Mouse (Mus musculus) liver, embryonic 15.5 days (tissue): ENCODE measurements around the gene Cacng5. TPM values are rescaled to one million over a fixed set of nuclear protein-coding genes. Genes with fewer than 3 reads are reported as not detected.

Source experiments
- ATAC-seq: fragments of 200-750 bp; cut with Nextera tagmentation; 2 replicates; pipeline ENCODE4 v1.8.0; 2017; ENCODE audit warnings: moderate number of reproducible peaks, mild to moderate bottlenecking, moderate library complexity; ENCODE audit not compliant: insufficient read depth
- H3K27ac ChIP-seq: fragments of 300-500 bp; sonication (generic); replicated peaks from 2 replicates; pipeline ENCODE4 v1.5.1; 2015; ENCODE audit warnings: mild to moderate bottlenecking, inconsistent platforms
- H3K27me3 ChIP-seq: fragments of 300-500 bp; sonication (generic); 2 replicates; pipeline ENCODE4 v1.6.1; 2015; ENCODE audit warnings: mild to moderate bottlenecking, inconsistent platforms
- H3K36me3 ChIP-seq: fragments of 300-500 bp; sonication (generic); replicated peaks from 2 replicates; pipeline ENCODE4 v1.6.1; 2015; ENCODE audit warnings: moderate library complexity, mild to moderate bottlenecking, inconsistent platforms
- H3K4me1 ChIP-seq: fragments of 300-500 bp; sonication (generic); replicated peaks from 2 replicates; pipeline ENCODE4 v1.6.1; 2015; ENCODE audit warnings: inconsistent platforms
- H3K4me2 ChIP-seq: fragments of 300-500 bp; sonication (generic); 2 replicates; pipeline ENCODE4 v1.6.1; 2015; ENCODE audit warnings: moderate library complexity, mild to moderate bottlenecking, inconsistent platforms
- H3K4me3 ChIP-seq: fragments of 300-500 bp; sonication (generic); replicated peaks from 2 replicates; pipeline ENCODE4 v1.5.1; 2015; ENCODE audit warnings: mild to moderate bottlenecking, inconsistent platforms
- H3K9ac ChIP-seq: fragments of 300-500 bp; sonication (generic); 2 replicates; pipeline ENCODE4 v1.6.1; 2015; ENCODE audit warnings: moderate library complexity, mild to moderate bottlenecking, inconsistent platforms
- H3K9me3 ChIP-seq: fragments of 300-500 bp; sonication (generic); replicated peaks from 2 replicates; pipeline ENCODE4 v1.6.1; 2016; ENCODE audit warnings: inconsistent platforms
- WGBS: fragments of 180-500 bp; shearing (Covaris S2); methylation state at CpG from one replicate; pipeline ENCODE4 v1.1.7; 2015; ENCODE audit warnings: mixed read lengths; ENCODE audit not compliant: insufficient replicate concordance; 5-methylcytosine and 5-hydroxymethylcytosine counted together
- polyA plus RNA-seq: library from polyadenylated mRNA; unstranded; fragments of >200 nt; fragmentation: Nextera tagmentation; extraction: Ambion mirVana; gene quantifications from 2 replicates; pipeline ENCODE4 v1.2.1, GENCODE M21; 2015

Gene Cacng5
- 0.03 TPM in 1 of 2 replicates, not detected in the other for polyA plus RNA-seq

- no peaks in the 10 kb centered on the region for H3K36me3 ChIP-seq
- no peaks in the 10 kb centered on the region for H3K9me3 ChIP-seq
- peak within 1 kb of the TSS; percentile 50 for H3K4me2 ChIP-seq
- no peak within 1 kb of the TSS for H3K4me3 ChIP-seq
- WGBS = 9% methylated on average over 36 of the region's 36 CpGs
- no peaks in the 10 kb centered on the region for H3K4me1 ChIP-seq
- no peak for ATAC-seq
- H3K9ac ChIP-seq = no peak within 1 kb of the TSS
- H3K27ac ChIP-seq = no peak within 1 kb of the TSS
- H3K27me3 ChIP-seq = peaks cover 30% of the 10 kb centered on the region
These were observed at the start of gene Cacng5 for GRCm38 (mm10) chr11:107914634-107915226. TSS of gene Cacng5 (minus strand) at chr11:107915055.

GRCm38 (mm10) chr11:107957566-107958350 lies 42.9 kb upstream of the Cacng5 start:
- H3K4me3 ChIP-seq = no peak overlapping the region
- H3K36me3 ChIP-seq = 0 out of 2 replicates have a peak, but pooled peaks cover 9% of the 10 kb centered on the region
- no peaks in the 10 kb centered on the region for H3K4me1 ChIP-seq
- H3K27ac ChIP-seq = no peak overlapping the region
- no peaks in the 10 kb centered on the region for H3K9me3 ChIP-seq
- 72% methylated on average over 13 of the region's 13 CpGs for WGBS
- no peak overlapping the region for H3K9ac ChIP-seq
- ATAC-seq = no peak
- H3K27me3 ChIP-seq = no peaks in the 10 kb centered on the region
- H3K4me2 ChIP-seq = no peak overlapping the region

- Histone ChIP-seq H3K27ac (no peak overlapping the region), H3K9me3 (no peaks in the 10 kb centered on the region), H3K4me2 (no peak overlapping the region), H3K27me3 (no peaks in the 10 kb centered on the region), H3K4me1 (no peaks in the 10 kb centered on the region), H3K9ac (no peak overlapping the region), H3K36me3 (0 out of 2 replicates have a peak, but pooled peaks cover 7% of the 10 kb centered on the region), H3K4me3 (no peak overlapping the region)
- 67% methylated on average over 10 of the region's 10 CpGs for WGBS
- ATAC-seq = no peak
These were observed 40.6 kb upstream of the Cacng5 start for GRCm38 (mm10) chr11:107955191-107956062.

GRCm38 (mm10) chr11:107951431-107951830 lies 36.6 kb upstream of the Cacng5 start:
- H3K27me3 ChIP-seq = no peaks in the 10 kb centered on the region
- H3K27ac ChIP-seq = no peak overlapping the region
- H3K36me3 ChIP-seq = no peaks in the 10 kb centered on the region
- no peak overlapping the region for H3K9ac ChIP-seq
- H3K9me3 ChIP-seq = no peaks in the 10 kb centered on the region
- no peaks in the 10 kb centered on the region for H3K4me1 ChIP-seq
- no peak overlapping the region for H3K4me2 ChIP-seq
- WGBS = 74% methylated on average over 11 of the region's 11 CpGs
- ATAC-seq = no peak
- H3K4me3 ChIP-seq = no peak overlapping the region

GRCm38 (mm10) chr11:107950658-107951057 lies 35.8 kb upstream of the Cacng5 start:
- no peak for ATAC-seq
- Histone ChIP-seq H3K9ac (no peak overlapping the region), H3K4me2 (no peak overlapping the region), H3K36me3 (no peaks in the 10 kb centered on the region), H3K4me3 (no peak overlapping the region), H3K4me1 (no peaks in the 10 kb centered on the region), H3K27ac (no peak overlapping the region), H3K27me3 (no peaks in the 10 kb centered on the region), H3K9me3 (no peaks in the 10 kb centered on the region)
- WGBS = 83% methylated on average over 4 of the region's 4 CpGs

GRCm38 (mm10) chr11:107950211-107950610 lies 35.4 kb upstream of the Cacng5 start:
- no peak for ATAC-seq

GRCm38 (mm10) chr11:107947951-107948350 lies 33.1 kb upstream of the Cacng5 start:
- Histone ChIP-seq H3K9me3 (no peaks in the 10 kb centered on the region), H3K27me3 (no peaks in the 10 kb centered on the region), H3K4me3 (no peak overlapping the region), H3K4me2 (no peak overlapping the region), H3K4me1 (no peaks in the 10 kb centered on the region), H3K27ac (no peak overlapping the region), H3K9ac (no peak overlapping the region), H3K36me3 (peaks cover 8% of the 10 kb centered on the region; the same call in 1 of the 2 replicates)
- ATAC-seq = no peak
- WGBS = 47% methylated on average over 1 of the region's 1 CpGs

More at GRCm38 (mm10) chr11:107950211-107950610, 35.4 kb upstream of the Cacng5 start:
- 74% methylated on average over 9 of the region's 9 CpGs for whole genome bisulfite sequencing
- H3K36me3 ChIP-seq = 0 out of 2 replicates have a peak, but pooled peaks cover 2% of the 10 kb centered on the region
- no peak overlapping the region for H3K27ac ChIP-seq
- no peaks in the 10 kb centered on the region for H3K4me1 ChIP-seq
- H3K27me3 ChIP-seq = no peaks in the 10 kb centered on the region
- H3K4me2 ChIP-seq = no peak overlapping the region
- no peak overlapping the region for H3K4me3 ChIP-seq
- H3K9me3 ChIP-seq = no peaks in the 10 kb centered on the region
- no peak overlapping the region for H3K9ac ChIP-seq

- no peak overlapping the region for H3K4me2 ChIP-seq
- H3K9ac ChIP-seq = no peak overlapping the region
- no peak overlapping the region for H3K4me3 ChIP-seq
- H3K27me3 ChIP-seq = no peaks in the 10 kb centered on the region
- no peaks in the 10 kb centered on the region for H3K4me1 ChIP-seq
- no peaks in the 10 kb centered on the region for H3K9me3 ChIP-seq
- H3K36me3 ChIP-seq = peaks cover 8% of the 10 kb centered on the region; the same call in 1 of the 2 replicates
- H3K27ac ChIP-seq = no peak overlapping the region
- ATAC-seq = no peak
- WGBS = 58% methylated on average over 5 of the region's 5 CpGs
These were observed 32.0 kb upstream of the Cacng5 start for GRCm38 (mm10) chr11:107946823-107947222.

- Histone ChIP-seq H3K36me3 (no peaks in the 10 kb centered on the region; the same call in 1 of the 2 replicates), H3K27me3 (no peaks in the 10 kb centered on the region), H3K9ac (no peak overlapping the region), H3K4me1 (no peaks in the 10 kb centered on the region), H3K4me3 (no peak overlapping the region), H3K4me2 (no peak overlapping the region), H3K9me3 (no peaks in the 10 kb centered on the region), H3K27ac (no peak overlapping the region)
- no peak for ATAC-seq
- WGBS = 67% methylated on average over 2 of the region's 2 CpGs
These were observed 22.1 kb upstream of the Cacng5 start for GRCm38 (mm10) chr11:107936929-107937328.

GRCm38 (mm10) chr11:107931721-107932120 lies 16.9 kb upstream of the Cacng5 start:
- H3K4me1 ChIP-seq = no peaks in the 10 kb centered on the region
- H3K4me3 ChIP-seq = no peak overlapping the region
- no peaks in the 10 kb centered on the region for H3K36me3 ChIP-seq
- H3K27me3 ChIP-seq = no peaks in the 10 kb centered on the region
- H3K27ac ChIP-seq = no peak overlapping the region
- no peaks in the 10 kb centered on the region for H3K9me3 ChIP-seq
- no peak for ATAC-seq
- 59% methylated on average over 7 of the region's 7 CpGs for WGBS
- H3K9ac ChIP-seq = no peak overlapping the region
- no peak overlapping the region for H3K4me2 ChIP-seq

GRCm38 (mm10) chr11:107931288-107931687 lies 16.4 kb upstream of the Cacng5 start:
- 76% methylated on average over 11 of the region's 11 CpGs for WGBS
- no peak overlapping the region for H3K27ac ChIP-seq
- H3K4me2 ChIP-seq = no peak overlapping the region
- H3K4me3 ChIP-seq = no peak overlapping the region
- H3K9me3 ChIP-seq = no peaks in the 10 kb centered on the region
- H3K27me3 ChIP-seq = no peaks in the 10 kb centered on the region
- no peak for ATAC-seq
- no peaks in the 10 kb centered on the region for H3K4me1 ChIP-seq
- H3K36me3 ChIP-seq = no peaks in the 10 kb centered on the region
- no peak overlapping the region for H3K9ac ChIP-seq
